ENCODE assay signal across 16 mouse cellular contexts in the genomic region with DNA sequence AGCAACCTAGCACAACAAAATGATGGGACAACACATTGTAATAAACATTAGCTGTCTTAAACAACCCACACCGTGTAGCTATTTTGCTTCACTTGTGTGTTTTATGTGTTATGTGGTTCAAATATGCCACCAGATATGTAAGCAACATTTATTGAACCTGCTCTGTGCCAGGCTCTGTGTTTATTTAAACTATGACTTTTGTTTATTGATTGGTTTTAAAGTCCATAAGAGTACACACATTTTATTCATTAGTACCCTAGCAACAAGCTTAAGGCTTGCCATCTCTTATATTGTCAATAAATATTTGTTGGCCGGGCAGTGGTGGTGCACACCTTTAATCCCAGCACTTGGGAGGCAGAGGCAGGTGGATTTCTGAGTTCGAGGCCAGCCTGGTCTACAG.
"Had no signal": no experiment of that assay in that cellular context is flagged by ENCODE, and none has a peak within 500 bp of the region (broad histone marks: within the 10 kb centered on the region; RNA-seq: fewer than 3 reads in every experiment).

No protein-coding gene starts in this region.

- H3K4me1 ChIP-seq: neural tube, embryonic 13.5 days; neural tube, embryonic 15.5 days; stomach, embryonic 15.5 days had no signal

- H3K9me3 ChIP-seq: neural tube, embryonic 13.5 days; neural tube, embryonic 15.5 days; stomach, embryonic 15.5 days had no signal

- H3K9ac ChIP-seq: neural tube, embryonic 13.5 days; neural tube, embryonic 15.5 days; stomach, embryonic 15.5 days had no signal

- DNase-seq: retina, postnatal 1 day; right cerebral cortex, adult 18-20 months; right cerebral cortex, postnatal 14 days; right cerebral cortex, postnatal 25 days; right cerebral cortex, postnatal 4 days; spleen, adult 18-20 months; thymus, adult 18-20 months; thymus, adult 2 months; thymus, postnatal 14 days; thymus, postnatal 25 days; thymus, postnatal 36 days; thymus, postnatal 4 days had no signal

- H3K27me3 ChIP-seq: neural tube, embryonic 13.5 days; neural tube, embryonic 15.5 days; stomach, embryonic 15.5 days had no signal

- H3K36me3 ChIP-seq: neural tube, embryonic 13.5 days; neural tube, embryonic 15.5 days; stomach, embryonic 15.5 days had no signal

- H3K4me2 ChIP-seq: neural tube, embryonic 13.5 days; neural tube, embryonic 15.5 days; stomach, embryonic 15.5 days had no signal

- H3K4me3 ChIP-seq: neural tube, embryonic 13.5 days; neural tube, embryonic 15.5 days; stomach, embryonic 15.5 days had no signal

- H3K27ac ChIP-seq: neural tube, embryonic 13.5 days; neural tube, embryonic 15.5 days; stomach, embryonic 15.5 days; stomach, postnatal 0 days had no signal
